Mouse (Mus musculus) left cerebral cortex, adult 9 months (tissue): ENCODE measurements around the gene Nrbp1.

Experiments
- DNase-seq, 2 experiments: peaks; one replicate each; pipeline ENCODE4 v3.0.0; 2022; ENCODE audit warnings: low spot score in 2 of 2

Gene Nrbp1

GRCm38 (mm10) chr5:31240637-31241521 lies at the start of gene Nrbp1, which contains the start of gene Gm9970:
Nrbp1 (plus strand) TSS chr5:31240864.
Gm9970 (minus strand) TSS chr5:31241232.
- DNase-seq, result peak; percentile 87 to 93

- DNase-seq, result no peak
These were observed 48.4 kb upstream of the Nrbp1 start for GRCm38 (mm10) chr5:31192045-31192938.

DNA sequence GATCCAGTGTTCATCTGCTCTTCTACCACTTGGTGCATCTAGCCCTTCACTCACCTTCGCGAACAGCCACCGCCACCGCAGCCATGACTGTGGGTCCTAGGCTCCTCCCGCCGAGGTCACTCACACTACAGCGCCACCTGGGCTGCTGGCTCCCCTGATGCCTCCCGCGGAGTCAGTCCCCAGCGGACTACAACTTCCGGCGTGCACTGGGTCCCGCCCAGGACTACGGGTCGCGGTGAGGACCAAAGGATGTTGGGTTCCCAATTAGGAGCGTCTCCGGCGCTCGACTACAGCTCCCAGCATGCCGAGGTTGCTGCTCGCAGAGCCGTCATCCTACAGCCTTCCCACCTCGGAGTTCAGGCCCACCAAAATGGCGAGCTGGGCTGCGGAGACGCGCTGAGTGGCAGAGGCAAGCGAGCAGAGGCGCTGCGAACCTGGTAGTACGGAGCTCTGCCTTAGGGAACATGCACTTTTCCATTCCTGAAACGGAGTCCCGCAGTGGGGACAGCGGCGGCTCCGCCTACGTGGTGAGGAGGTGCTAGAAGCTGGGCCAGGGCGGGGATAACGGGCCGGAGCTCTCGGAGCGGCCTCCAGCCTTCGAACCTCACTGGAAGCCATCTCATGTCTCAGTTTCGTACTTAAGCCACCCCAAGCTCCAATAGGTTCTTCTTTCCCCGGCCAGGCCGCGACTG lies 47.6 kb upstream of the Nrbp1 start, which contains the start of the genes Snx17 and Eif2b4:
TSS of gene Snx17 (plus strand) at position 289 of the 692 bp plus-strand sequence.
TSS of gene Eif2b4 (minus strand) at position 492 of the 692 bp plus-strand sequence.
- DNase-seq, result peak; percentile 97 to 99

DNA sequence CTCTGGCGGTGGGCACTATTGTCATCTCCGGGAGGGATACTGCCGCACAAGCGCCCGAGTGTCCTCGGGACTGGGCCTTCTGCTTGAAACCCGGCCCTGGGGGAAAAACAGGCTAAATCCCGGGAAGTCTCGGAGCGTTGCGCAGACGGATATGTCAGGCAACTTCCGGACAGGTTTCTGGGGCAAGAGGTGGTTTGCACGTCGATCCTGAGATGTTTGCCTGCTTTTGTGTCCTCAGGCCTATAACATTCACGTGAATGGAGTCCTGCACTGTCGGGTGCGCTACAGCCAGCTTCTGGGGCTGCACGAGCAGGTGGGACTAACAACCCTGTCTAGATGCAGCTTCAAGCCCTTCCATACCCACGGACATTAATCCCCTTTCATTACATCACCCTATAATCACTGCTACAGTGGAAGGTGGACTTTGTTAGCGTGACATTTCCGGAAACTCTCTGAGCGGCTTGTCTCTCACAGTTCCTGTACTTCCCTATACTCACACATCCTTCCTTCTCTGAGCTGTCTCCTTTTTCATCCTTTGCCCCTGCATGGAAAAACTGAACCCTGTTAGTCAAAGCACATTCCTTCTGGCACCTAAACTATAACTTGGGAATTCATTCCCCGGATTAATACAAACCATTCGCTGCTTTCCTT lies 46.9 kb upstream of the Nrbp1 start:
- DNase-seq, result no peak

DNA sequence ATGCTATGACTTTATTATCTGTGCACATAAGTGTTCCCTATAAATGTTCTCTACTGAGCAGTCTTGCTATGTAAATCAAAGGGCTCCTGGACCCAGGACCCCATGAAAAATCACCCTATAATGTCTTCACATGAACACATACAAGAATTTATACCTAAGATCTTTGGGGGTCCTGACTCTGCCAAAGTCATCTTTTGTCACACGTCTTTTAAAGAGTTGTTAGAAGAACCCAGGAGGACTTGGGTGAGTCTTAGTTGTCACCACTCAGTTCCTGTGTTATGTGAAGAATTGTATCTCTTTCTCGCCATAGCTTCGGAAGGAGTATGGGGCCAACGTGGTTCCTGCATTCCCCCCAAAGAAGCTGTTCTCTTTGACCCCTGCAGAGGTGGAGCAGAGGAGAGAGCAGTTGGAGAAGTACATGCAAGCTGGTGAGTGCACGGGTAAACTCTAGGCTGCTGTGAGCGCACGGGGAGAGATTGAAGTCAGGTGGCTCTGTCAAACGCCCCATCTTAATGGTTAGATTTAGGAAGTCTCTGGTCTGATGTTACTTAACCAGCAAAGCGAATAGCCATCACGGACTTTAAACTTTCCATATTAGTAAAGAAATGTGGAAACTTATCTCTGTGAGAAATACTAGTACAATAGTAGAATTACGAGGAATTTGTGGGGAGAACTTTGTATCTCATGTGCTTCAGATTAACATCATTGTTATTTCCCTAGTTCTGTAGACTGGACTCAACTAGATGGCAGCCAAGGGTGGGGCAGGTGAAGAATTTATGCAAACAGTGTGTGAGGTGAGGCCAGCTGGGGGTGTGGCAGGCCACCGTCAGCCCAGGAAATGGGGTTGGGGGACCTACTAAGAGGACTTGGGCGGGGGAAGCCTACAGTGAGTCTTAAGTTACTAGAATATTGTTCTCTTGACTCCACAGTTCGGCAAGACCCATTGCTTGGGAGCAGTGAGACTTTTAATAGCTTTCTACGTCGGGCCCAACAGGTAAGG lies 45.9 kb upstream of the Nrbp1 start:
- no peak for DNase-seq

DNA sequence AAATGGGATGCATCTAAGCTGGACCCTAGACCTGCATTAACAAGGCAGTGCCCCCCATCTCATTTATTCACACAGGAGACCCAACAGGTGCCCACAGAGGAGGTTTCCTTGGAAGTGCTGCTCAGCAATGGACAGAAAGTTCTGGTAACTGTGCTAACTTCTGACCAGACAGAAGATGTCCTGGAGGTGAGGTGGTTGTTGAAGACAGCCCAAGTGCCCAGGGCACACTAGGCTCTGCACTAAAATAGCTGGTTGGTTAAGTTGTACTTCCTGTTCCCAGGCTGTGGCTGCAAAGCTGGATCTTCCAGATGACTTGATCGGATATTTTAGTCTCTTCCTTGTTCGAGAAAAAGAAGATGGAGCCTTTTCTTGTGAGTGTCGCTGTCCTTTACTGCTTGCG lies 45.0 kb upstream of the Nrbp1 start:
- DNase-seq, result no peak

DNA sequence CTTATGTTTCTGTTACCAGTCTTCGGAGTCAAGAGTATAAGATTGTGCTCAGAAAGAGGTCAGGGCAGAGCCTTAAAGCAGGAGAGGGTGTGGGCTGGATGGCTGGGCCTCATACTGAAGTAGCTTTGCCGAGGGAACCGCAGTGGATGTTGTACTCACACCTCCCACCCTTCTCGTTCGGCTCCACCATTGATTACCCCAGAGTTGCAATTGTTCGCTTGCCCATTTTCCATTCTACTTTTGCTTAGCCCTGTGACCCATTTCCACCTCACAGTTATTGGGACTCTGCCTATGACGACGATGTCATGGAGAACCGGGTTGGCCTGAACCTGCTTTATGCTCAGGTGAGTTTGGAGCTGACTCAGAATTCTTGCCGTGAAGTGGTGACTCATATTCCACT lies 44.5 kb upstream of the Nrbp1 start:
- DNase-seq, result no peak

- no peak for DNase-seq
These were observed 43.6 kb upstream of the Nrbp1 start for GRCm38 (mm10) chr5:31197072-31197471.

DNA sequence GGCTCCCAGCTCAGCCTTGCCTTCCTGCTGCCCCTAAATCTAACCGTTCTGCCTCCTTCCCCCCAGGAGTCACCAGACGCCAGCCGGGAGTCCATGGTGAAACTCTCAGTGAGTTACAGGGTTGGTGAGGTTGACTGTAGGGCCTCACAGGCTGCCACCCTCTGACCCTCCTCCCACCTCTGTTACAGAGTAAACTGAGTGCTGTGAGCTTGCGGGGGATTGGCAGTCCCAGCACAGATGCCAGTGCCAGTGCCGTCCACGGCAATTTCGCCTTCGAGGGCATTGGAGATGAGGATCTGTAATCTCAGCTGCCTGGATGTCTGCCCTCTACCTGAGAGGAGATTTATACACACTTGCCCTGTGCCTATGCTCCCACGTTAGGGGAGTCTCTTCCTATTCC lies 42.5 kb upstream of the Nrbp1 start:
- DNase-seq, result no peak

DNA sequence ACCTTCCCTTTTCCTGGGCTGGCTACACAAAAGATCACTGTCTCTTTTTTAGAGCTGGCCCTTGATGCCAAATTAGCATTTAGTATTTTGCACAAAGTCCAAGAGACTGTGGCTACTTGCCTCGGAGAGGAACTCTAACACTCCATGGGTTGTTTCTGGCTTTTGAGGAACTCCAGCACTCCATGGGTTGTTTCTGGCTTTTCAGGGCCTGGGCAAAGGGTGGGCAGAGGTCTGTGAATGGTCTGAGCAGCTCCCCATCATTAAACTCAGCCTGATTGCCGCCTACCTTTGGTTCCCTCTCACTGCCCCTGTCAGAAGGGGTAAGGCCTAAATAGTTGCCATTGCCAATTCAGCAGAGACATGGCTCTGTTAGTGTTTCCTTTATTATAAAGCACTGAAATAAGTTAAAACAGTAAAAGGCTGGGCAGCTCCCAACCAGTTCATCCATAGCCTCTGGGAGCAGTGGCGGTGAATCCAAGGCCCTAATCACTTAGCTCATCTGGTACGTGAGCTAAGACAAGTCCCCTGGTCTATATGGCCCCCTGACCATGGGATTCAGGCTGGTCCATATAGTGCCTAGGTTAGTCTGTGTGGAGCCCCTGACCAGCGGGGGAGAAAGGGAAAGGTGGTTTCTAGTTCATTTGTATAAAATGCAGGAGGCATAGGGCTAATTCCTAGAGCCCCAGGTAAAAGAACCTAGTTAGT lies 41.9 kb upstream of the Nrbp1 start:
- DNase-seq, result no peak

- DNase-seq, result no peak
These were observed 41.3 kb upstream of the Nrbp1 start for GRCm38 (mm10) chr5:31199321-31199892.

DNA sequence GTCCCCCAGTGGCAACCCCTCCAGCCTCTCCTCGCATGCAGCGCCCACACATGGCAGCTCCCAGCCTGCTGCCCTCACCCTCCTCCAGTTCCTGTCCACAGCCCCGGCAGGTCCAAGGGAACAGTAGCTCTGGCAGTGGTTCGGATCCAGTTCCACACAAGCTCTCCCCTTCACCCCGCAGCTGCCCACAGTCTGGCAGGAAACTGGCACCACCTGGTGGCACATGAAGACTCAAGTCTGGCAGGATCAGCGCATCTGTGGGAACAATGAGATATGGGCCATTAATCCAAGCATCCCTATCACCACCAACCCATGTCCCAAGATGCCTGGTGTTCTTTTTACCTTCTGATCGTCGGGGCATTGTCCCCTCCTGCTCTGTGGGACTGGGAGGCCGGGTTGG lies 40.8 kb upstream of the Nrbp1 start:
- DNase-seq, result no peak

DNA sequence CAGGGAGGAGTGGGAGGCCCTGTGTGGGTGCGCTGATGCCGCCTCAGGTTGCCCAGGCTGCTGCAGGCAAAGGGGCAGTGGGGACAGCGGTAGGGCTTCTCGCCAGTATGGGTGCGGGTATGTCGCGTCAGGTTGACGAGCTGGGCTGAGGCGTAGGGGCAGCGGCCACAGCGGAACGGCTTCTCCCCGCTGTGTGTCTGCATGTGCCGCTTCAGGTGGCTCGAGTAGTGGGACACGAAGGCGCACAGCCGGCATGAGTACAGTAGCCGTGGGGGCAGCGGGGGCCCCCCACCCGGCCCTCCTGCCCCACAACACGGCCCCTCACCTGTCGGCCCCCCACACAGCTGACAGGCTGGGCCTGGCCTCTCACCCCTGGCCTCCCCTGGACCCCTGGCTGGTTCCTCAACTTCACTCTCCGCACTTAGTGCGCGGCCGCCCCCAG lies 40.3 kb upstream of the Nrbp1 start:
- DNase-seq, result no peak

- no peak for DNase-seq
These were observed 39.5 kb upstream of the Nrbp1 start for GRCm38 (mm10) chr5:31201042-31201741.

GRCm38 (mm10) chr5:31201742-31202590 lies 38.7 kb upstream of the Nrbp1 start, which contains the start of gene Zfp513:
Zfp513 (minus strand) TSS chr5:31202303.
- peak; percentile 98 for DNase-seq

GRCm38 (mm10) chr5:31202933-31203332 lies 37.7 kb upstream of the Nrbp1 start:
- no peak for DNase-seq

- no peak for DNase-seq
These were observed 36.8 kb upstream of the Nrbp1 start for GRCm38 (mm10) chr5:31203866-31204265.
